Mouse (Mus musculus) ovary, postnatal 36 days (tissue): ENCODE data around the gene Gm26602.

ENCODE experiments used
- DNase-seq: peaks from one replicate; pipeline ENCODE4 v3.0.0; 2022; ENCODE audit warnings: low spot score, mixed read lengths

The Gm26602 gene

DNA sequence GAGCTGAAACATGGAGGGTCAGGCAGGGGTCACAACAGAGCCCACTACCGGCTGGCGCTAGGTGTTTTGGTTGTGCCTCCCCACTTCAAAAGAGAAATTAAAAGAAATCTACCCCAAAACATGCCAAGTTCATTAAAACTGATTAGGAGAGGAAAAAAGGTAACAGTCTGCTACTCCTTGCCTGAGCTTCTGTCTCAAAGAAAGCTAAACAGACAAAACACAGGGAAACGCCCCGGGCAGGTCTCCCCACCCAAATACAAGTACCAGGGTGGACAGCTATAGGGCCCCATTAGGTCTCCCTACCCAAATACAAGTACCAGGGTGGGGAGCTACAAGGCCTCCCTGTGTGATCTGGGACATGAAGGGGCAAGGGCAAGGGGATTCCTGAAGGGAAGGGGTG is at the start of gene Gm26602:
Gene Gm26602 (plus strand): TSS at position 301 of the 400 bp plus-strand sequence.
- no peak for DNase-seq

- DNase-seq = no peak
Observed at GRCm38 (mm10) chr10:79861230-79862048, 49.2 kb upstream of the Gm26602 start.

GRCm38 (mm10) chr10:79862049-79862788 is 48.4 kb upstream of the Gm26602 start:
- no peak for DNase-seq

GRCm38 (mm10) chr10:79862925-79863324 is 47.7 kb upstream of the Gm26602 start:
- no peak for DNase-seq

DNA sequence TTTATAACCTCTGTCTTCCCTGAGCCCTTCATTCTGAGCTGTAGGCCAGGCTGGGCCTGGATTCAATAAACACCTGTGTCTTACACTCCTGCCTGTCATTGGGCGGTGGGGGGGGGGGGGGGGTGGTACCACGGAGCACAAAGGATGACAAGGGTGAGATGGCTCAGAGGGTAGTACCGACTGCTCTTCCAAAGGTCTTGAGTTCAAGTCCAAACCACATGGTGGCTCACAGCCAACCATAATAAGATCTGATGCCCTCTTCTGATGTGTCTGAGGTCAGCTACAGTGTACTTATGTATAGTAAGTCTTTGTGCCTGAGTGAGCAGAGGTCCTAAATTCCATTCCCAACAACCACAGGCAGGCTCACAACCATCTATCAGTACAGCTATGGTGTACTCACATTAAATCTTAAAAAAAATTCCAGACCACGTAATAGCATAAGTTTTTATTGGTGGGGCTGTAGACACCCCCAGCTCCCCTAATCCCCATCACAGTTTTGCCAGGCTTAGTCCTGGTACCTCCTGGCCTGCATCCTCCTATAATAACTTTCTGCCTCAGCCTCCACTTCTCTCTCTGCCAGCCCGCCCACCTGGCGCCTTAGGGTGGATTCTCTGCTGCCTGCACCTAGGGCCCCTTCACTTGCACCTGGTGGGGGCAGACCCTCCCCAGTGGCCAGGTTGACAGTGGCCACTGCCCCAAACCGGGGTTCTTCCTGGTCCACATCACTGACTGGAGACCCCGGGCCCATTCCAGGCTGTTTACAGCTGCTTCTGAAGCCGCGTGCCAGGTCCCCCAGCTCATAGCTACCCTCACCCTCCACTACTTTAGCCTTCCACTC is 46.1 kb upstream of the Gm26602 start:
- DNase-seq = no peak

- no peak for DNase-seq
Observed at GRCm38 (mm10) chr10:79865189-79865601, 45.5 kb upstream of the Gm26602 start.

GRCm38 (mm10) chr10:79865801-79866295 is 44.8 kb upstream of the Gm26602 start:
- DNase-seq = peak; percentile 72

GRCm38 (mm10) chr10:79866601-79867000 is 44.1 kb upstream of the Gm26602 start:
- DNase-seq = no peak

- DNase-seq = no peak
Observed at GRCm38 (mm10) chr10:79871845-79872244, 38.8 kb upstream of the Gm26602 start.

DNA sequence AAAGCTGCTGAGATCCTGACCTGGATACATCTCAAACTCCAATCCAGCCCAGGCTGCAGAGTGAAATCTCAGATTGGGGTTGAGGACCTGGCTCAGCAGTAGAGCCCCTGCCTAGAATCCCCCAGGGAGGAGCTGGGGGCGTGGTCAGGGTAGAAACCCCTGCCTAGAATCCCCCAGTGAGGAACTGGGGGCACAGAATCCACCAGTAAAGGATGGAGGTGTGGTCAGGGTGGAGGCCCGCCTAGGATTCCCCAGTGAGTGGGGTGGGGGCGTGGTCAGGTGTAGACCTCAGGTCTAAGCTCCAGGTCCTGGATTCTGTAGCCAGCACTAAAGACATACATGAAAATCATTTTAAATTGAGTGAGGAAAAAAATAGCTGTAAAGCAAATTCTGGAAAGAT is 37.8 kb upstream of the Gm26602 start:
- DNase-seq = no peak

DNA sequence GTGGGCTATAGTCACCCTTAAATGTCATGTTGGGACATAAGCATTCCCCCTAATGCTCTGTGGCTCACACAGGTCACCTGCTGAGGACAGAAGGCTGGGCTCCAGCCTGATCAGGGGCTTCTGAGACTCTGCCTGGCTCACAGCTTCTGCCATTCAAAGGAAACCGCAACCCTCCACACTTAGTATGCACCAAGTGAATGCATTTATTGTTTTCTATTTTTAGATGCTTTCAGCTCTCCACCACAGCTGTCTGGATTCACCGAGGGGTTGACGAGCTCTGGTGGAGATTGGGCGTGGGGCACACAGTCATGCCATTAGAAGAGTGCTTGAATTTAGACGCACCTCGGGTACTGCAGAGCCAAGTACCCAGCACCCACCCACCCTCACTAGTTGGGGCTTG is 37.3 kb upstream of the Gm26602 start:
- DNase-seq = no peak

DNA sequence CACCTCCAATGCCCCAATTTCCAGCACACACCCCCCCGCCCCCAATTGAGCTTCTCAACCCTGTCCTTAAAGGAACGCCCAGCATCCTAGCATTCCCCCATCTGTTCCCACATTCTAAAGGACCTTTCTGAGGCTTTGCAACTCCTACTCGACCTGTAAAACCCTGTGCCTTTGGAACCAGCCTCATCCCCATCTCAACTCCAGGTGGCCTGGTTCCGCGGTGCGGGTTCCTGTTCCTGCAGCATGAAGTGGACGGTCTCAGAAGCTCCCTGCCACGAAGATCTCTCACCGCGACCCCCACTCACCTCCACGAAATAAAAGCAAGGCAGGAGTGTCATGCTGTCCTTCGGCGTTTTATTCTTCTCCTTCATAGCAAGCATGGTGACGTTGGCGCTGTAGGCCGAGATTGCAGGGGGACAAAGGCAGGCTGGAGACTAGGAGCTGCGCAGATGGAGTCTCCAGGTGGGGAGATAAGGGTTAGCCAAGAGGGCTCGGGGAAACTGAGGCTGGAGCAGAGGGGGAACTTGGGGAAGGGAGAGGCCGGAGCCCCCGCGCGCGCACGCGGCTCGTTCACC is 36.9 kb upstream of the Gm26602 start:
- DNase-seq = no peak

- peak; percentile 55 for DNase-seq
Observed at GRCm38 (mm10) chr10:79874290-79874862, 36.3 kb upstream of the Gm26602 start, which contains the start of the genes Prtn3 and Plppr3. Gene Prtn3, plus strand, starts transcription at chr10:79874476. Gene Plppr3, minus strand, starts transcription at chr10:79874634.

DNA sequence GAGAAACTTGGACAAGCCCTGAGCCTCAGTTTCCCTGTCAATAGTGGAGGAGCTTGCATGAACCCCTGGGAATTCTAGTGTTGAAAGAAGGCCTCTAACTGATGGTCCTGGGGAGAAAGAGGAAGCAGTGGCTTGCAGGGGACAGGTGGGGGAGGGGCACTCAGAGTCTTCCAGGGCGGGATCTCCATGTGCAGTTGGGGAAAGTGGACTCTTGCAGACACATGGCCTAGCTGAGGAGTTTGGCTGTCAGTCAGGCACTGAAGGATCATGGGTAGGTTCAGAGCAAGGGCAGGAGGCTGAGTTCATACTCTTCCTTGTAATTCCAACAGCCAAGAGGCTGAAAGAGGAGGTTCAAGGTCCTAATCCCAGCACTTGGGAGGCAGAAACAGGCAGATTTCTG is 33.5 kb upstream of the Gm26602 start:
- no peak for DNase-seq

- DNase-seq = no peak
Observed at GRCm38 (mm10) chr10:79877757-79878156, 32.9 kb upstream of the Gm26602 start.

GRCm38 (mm10) chr10:79879527-79879926 is 31.1 kb upstream of the Gm26602 start:
- no peak for DNase-seq

DNA sequence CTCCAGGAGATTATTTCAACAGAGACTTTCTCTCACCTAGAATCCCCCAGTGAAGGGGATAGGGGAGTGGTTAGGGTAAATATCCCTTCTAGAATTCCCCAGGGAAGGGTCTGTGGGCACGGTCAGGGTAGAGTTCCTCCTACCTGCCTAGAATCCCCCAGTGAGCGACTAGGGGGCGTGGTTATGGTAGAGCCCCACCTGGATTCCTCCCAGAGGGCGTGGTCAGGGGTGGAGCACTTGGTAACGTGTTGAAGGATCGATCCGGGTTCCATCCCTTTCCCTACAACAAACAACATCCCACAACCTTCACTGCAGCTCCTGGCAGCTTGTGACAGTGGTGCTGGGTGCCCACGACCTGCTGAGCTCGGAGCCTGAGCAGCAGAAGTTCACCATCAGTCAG is 29.9 kb upstream of the Gm26602 start:
- DNase-seq = no peak

- DNase-seq = no peak
Observed at GRCm38 (mm10) chr10:79881981-79882380, 28.7 kb upstream of the Gm26602 start.

GRCm38 (mm10) chr10:79883297-79884084 is 27.2 kb upstream of the Gm26602 start:
- DNase-seq = peak; percentile 77

DNA sequence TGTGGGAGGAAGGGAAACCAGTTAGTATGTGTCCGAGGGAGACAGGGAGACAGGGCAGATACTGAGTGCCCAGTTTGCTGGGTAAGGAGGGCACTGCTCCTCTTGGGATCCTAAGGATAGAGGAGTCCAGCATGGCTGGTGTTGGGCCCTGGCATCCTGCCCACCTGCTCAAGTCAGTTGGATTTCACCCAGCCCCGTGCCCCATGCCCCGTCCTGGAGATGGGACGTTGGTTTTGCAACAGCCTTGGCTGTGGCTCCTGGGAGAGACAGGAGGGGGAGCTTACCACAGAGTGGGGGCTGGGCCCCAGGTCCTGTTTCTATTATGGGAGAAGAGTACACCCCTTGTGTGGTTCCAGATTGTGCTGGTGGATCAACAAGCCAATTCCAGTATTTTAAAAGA is 26.2 kb upstream of the Gm26602 start:
- DNase-seq = peak; percentile 67
